Mouse (Mus musculus): ENCODE measurements at regions not wholly inside any gene's neighbourhood (a gene's known extent, or its start where the extent isn't known, plus 50 kb on each side); places are given as distances from the start of the nearest gene placed in this dataset.

- no peak for TF ChIP-seq CTCF (IDR thresholded peaks at IDR 0.05; ENCODE audit: borderline replicate concordance, extremely low read depth, insufficient read depth, insufficient read length)
- no peak for TF ChIP-seq POLR2A (IDR thresholded peaks at IDR 0.05; ENCODE audit: borderline replicate concordance, extremely low read depth, insufficient read depth, insufficient read length, poor library complexity, severe bottlenecking)
- DNase-seq (ENCODE audit: low read depth): no peak
These were observed 241.3 kb upstream of the Stt3b start for GRCm38 (mm10) chr9:115551501-115551900.

- DNase-seq (ENCODE audit: low read depth): no peak
These were observed 247.9 kb upstream of the Stt3b start for GRCm38 (mm10) chr9:115558131-115558530.

GRCm38 (mm10) chr9:115559521-115559920 is 249.3 kb upstream of the Stt3b start:
- TF ChIP-seq POLR2A (IDR thresholded peaks at IDR 0.05; ENCODE audit: borderline replicate concordance, extremely low read depth, insufficient read depth, insufficient read length, poor library complexity, severe bottlenecking) (no peak), CTCF (IDR thresholded peaks at IDR 0.05; ENCODE audit: borderline replicate concordance, extremely low read depth, insufficient read depth, insufficient read length) (no peak)
- no peak for DNase-seq (ENCODE audit: low read depth)

More at GRCm38 (mm10) chr9:115558131-115558530, 247.9 kb upstream of the Stt3b start:
- TF ChIP-seq CTCF (IDR thresholded peaks at IDR 0.05; ENCODE audit: borderline replicate concordance, extremely low read depth, insufficient read depth, insufficient read length): no peak
- TF ChIP-seq POLR2A (IDR thresholded peaks at IDR 0.05; ENCODE audit: borderline replicate concordance, extremely low read depth, insufficient read depth, insufficient read length, poor library complexity, severe bottlenecking): no peak

GRCm38 (mm10) chr9:115561207-115561606 is 251.0 kb upstream of the Stt3b start:
- no peak for DNase-seq (ENCODE audit: low read depth)
- TF ChIP-seq POLR2A (IDR thresholded peaks at IDR 0.05; ENCODE audit: borderline replicate concordance, extremely low read depth, insufficient read depth, insufficient read length, poor library complexity, severe bottlenecking) (no peak), CTCF (IDR thresholded peaks at IDR 0.05; ENCODE audit: borderline replicate concordance, extremely low read depth, insufficient read depth, insufficient read length) (no peak)

GRCm38 (mm10) chr9:115562783-115563182 is 252.6 kb upstream of the Stt3b start:
- no peak for DNase-seq (ENCODE audit: low read depth)
- TF ChIP-seq POLR2A (IDR thresholded peaks at IDR 0.05; ENCODE audit: borderline replicate concordance, extremely low read depth, insufficient read depth, insufficient read length, poor library complexity, severe bottlenecking): no peak
- no peak for TF ChIP-seq CTCF (IDR thresholded peaks at IDR 0.05; ENCODE audit: borderline replicate concordance, extremely low read depth, insufficient read depth, insufficient read length)

GRCm38 (mm10) chr9:115564366-115564765 is 254.1 kb upstream of the Stt3b start:
- peak; percentile 31 for DNase-seq (ENCODE audit: low read depth)
- TF ChIP-seq POLR2A (IDR thresholded peaks at IDR 0.05; ENCODE audit: borderline replicate concordance, extremely low read depth, insufficient read depth, insufficient read length, poor library complexity, severe bottlenecking) (no peak), CTCF (IDR thresholded peaks at IDR 0.05; ENCODE audit: borderline replicate concordance, extremely low read depth, insufficient read depth, insufficient read length) (no peak)

- TF ChIP-seq POLR2A (IDR thresholded peaks at IDR 0.05; ENCODE audit: borderline replicate concordance, extremely low read depth, insufficient read depth, insufficient read length, poor library complexity, severe bottlenecking) (no peak), CTCF (IDR thresholded peaks at IDR 0.05; ENCODE audit: borderline replicate concordance, extremely low read depth, insufficient read depth, insufficient read length) (no peak)
- DNase-seq (ENCODE audit: low read depth): no peak
These were observed 258.6 kb upstream of the Stt3b start for GRCm38 (mm10) chr9:115568693-115569334.

GRCm38 (mm10) chr9:115570998-115571397 is 260.8 kb upstream of the Stt3b start:
- TF ChIP-seq CTCF (IDR thresholded peaks at IDR 0.05; ENCODE audit: borderline replicate concordance, extremely low read depth, insufficient read depth, insufficient read length): no peak
- no peak for DNase-seq (ENCODE audit: low read depth)

GRCm38 (mm10) chr9:115581116-115581515 is 270.9 kb upstream of the Stt3b start:
- no peak for TF ChIP-seq POLR2A (IDR thresholded peaks at IDR 0.05; ENCODE audit: borderline replicate concordance, extremely low read depth, insufficient read depth, insufficient read length, poor library complexity, severe bottlenecking)
- DNase-seq (ENCODE audit: low read depth): peak; percentile 49

GRCm38 (mm10) chr9:115583548-115583947 is 273.3 kb upstream of the Stt3b start:
- TF ChIP-seq POLR2A (IDR thresholded peaks at IDR 0.05; ENCODE audit: borderline replicate concordance, extremely low read depth, insufficient read depth, insufficient read length, poor library complexity, severe bottlenecking) (no peak), CTCF (IDR thresholded peaks at IDR 0.05; ENCODE audit: borderline replicate concordance, extremely low read depth, insufficient read depth, insufficient read length) (no peak)
- DNase-seq (ENCODE audit: low read depth): no peak

- no peak for TF ChIP-seq CTCF (IDR thresholded peaks at IDR 0.05; ENCODE audit: borderline replicate concordance, extremely low read depth, insufficient read depth, insufficient read length)
- no peak for TF ChIP-seq POLR2A (IDR thresholded peaks at IDR 0.05; ENCODE audit: borderline replicate concordance, extremely low read depth, insufficient read depth, insufficient read length, poor library complexity, severe bottlenecking)
- DNase-seq (ENCODE audit: low read depth): no peak
These were observed 274.7 kb upstream of the Stt3b start for GRCm38 (mm10) chr9:115584874-115585273.

- no peak for DNase-seq (ENCODE audit: low read depth)
- TF ChIP-seq CTCF (IDR thresholded peaks at IDR 0.05; ENCODE audit: borderline replicate concordance, extremely low read depth, insufficient read depth, insufficient read length) (no peak), POLR2A (IDR thresholded peaks at IDR 0.05; ENCODE audit: borderline replicate concordance, extremely low read depth, insufficient read depth, insufficient read length, poor library complexity, severe bottlenecking) (no peak)
These were observed 282.2 kb upstream of the Stt3b start for GRCm38 (mm10) chr9:115592466-115592865.
